In the genomic region with DNA sequence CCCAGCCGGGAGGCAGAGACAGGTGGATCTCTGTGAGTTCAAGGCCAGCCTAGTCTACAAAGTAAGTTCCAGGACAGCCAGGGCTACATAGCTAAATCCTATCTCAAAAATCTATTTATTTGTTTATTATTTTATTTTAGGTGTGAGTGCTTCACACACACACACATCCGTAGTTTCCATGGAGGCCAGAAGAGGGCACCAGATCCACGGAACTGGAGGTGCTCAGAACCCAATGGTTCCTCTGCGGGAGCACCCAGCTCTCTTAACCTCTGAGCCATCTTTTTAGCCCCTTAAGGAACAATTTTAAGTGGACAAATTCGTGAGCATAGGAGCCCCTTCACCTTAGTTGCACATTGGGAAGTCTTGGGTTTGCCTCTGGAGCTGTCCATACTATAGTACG, we compare ENCODE assay signal across 9 mouse cellular contexts. TPM values are rescaled to one million over a fixed set of nuclear protein-coding genes. Genes with fewer than 3 reads are reported as not detected.
A peak's percentile ranks its signal among the peaks of the same experiment; 100 is the strongest.
DNase-seq lines count a peak whose midpoint lies in the region; ATAC-seq and TF ChIP-seq lines count a peak whose summit lies in the region.
"Had no signal": no experiment of that assay in that cellular context is flagged by ENCODE, and none has a peak within 500 bp of the region (broad histone marks: within the 10 kb centered on the region; RNA-seq: fewer than 3 reads in every experiment).

No protein-coding gene starts in this region.

- no peak overlapping the region for H3K4me2 ChIP-seq in intestine, postnatal 0 days (replicated peaks; ENCODE audit: low read depth)
- no peak overlapping the region for H3K4me2 ChIP-seq in intestine, embryonic 16.5 days (ENCODE audit: low read depth, low read length)

- no peaks in the 10 kb centered on the region for H3K27me3 ChIP-seq in intestine, postnatal 0 days (replicated peaks; ENCODE audit: control insufficient read depth, insufficient read depth, low read length)
- no peaks in the 10 kb centered on the region for H3K27me3 ChIP-seq in intestine, embryonic 16.5 days (replicated peaks; ENCODE audit: control insufficient read depth, insufficient read depth, low read length)
- H3K27me3 ChIP-seq in E14TG2a.4 (ENCODE audit: insufficient read depth, low read length) = peaks cover 14% of the 10 kb centered on the region
- H3K27me3 ChIP-seq: limb, embryonic 13.5 days had no signal

- 45% methylated on average over 6 of the region's 6 CpGs for WGBS in intestine, postnatal 0 days
- 41% methylated on average over 6 of the region's 6 CpGs for WGBS in intestine, embryonic 16.5 days

- ATAC-seq in intestine, postnatal 0 days = no peak
- no peak for ATAC-seq in intestine, embryonic 16.5 days
- no peak for ATAC-seq in erythroblast, adult 5-6 weeks (replicated peaks; ENCODE audit: low FRiP score, poor library complexity, severe bottlenecking)

- H3K9me3 ChIP-seq in intestine, postnatal 0 days (ENCODE audit: control insufficient read depth) = no peaks in the 10 kb centered on the region
- no peaks in the 10 kb centered on the region for H3K9me3 ChIP-seq in intestine, embryonic 16.5 days (ENCODE audit: control insufficient read depth, low read length)
- no peaks in the 10 kb centered on the region for H3K9me3 ChIP-seq in E14TG2a.4 (ENCODE audit: low read length)
- H3K9me3 ChIP-seq: limb, embryonic 13.5 days had no signal

- intact Hi-C loops in left cerebral cortex, adult 2 months (cut with DNase I) = no loop called here

- H3K4me3 ChIP-seq in intestine, postnatal 0 days (ENCODE audit: low read depth, low read length) = no peak overlapping the region
- no peak overlapping the region for H3K4me3 ChIP-seq in intestine, embryonic 16.5 days (ENCODE audit: low read length)
- H3K4me3 ChIP-seq in E14TG2a.4 (replicated peaks; ENCODE audit: low read length) = no peak overlapping the region
- H3K4me3 ChIP-seq in left cerebral cortex, adult 2 months = no peak overlapping the region
- H3K4me3 ChIP-seq: limb, embryonic 13.5 days had no signal

- DNase-seq in ZHBTc4 (ENCODE audit: low read depth, low spot score) = peak; percentile 80
- DNase-seq in embryo, embryonic 11.5 days (ENCODE audit: low read depth, low spot score) = peak; percentile 19
- peak; percentile 28 to 37 for DNase-seq in left cerebral cortex, adult 2 months (ENCODE audit: extremely low spot score in 1 of 2, low spot score in 2 of 2)
- DNase-seq in retina, postnatal 1 day = peak; percentile 61

- H3K27ac ChIP-seq in intestine, postnatal 0 days (ENCODE audit: low read depth, low read length) = no peak overlapping the region
- no peak overlapping the region for H3K27ac ChIP-seq in intestine, embryonic 16.5 days (ENCODE audit: low read length)
- H3K27ac ChIP-seq in left cerebral cortex, adult 2 months = no peak overlapping the region
- H3K27ac ChIP-seq: limb, embryonic 13.5 days had no signal

- no peaks in the 10 kb centered on the region for H3K36me3 ChIP-seq in intestine, postnatal 0 days (ENCODE audit: control insufficient read depth, insufficient read depth)
- no peaks in the 10 kb centered on the region for H3K36me3 ChIP-seq in intestine, embryonic 16.5 days (ENCODE audit: control insufficient read depth, insufficient read depth, low read length)
- H3K36me3 ChIP-seq in E14TG2a.4 (ENCODE audit: insufficient read depth, low read length) = no peaks in the 10 kb centered on the region
- H3K36me3 ChIP-seq: limb, embryonic 13.5 days had no signal

- no peaks in the 10 kb centered on the region for H3K4me1 ChIP-seq in intestine, postnatal 0 days (replicated peaks; ENCODE audit: control insufficient read depth, insufficient read depth, low read length)
- no peaks in the 10 kb centered on the region for H3K4me1 ChIP-seq in intestine, embryonic 16.5 days (ENCODE audit: control insufficient read depth, insufficient read depth, low read length)
- H3K4me1 ChIP-seq in E14TG2a.4 (replicated peaks; ENCODE audit: low read depth, low read length) = peaks cover 36% of the 10 kb centered on the region

- H3K9ac ChIP-seq in intestine, postnatal 0 days (ENCODE audit: low read depth, low read length) = no peak overlapping the region
- no peak overlapping the region for H3K9ac ChIP-seq in intestine, embryonic 16.5 days (ENCODE audit: low read depth, low read length)
- H3K9ac ChIP-seq: limb, embryonic 13.5 days had no signal

- peak; percentile 71 for TF ChIP-seq CTCF in intestine, postnatal 0 days (IDR thresholded peaks at IDR 0.05; ENCODE audit: low read depth)
- TF ChIP-seq CTCF in E14TG2a.4 (conservative IDR thresholded peaks at IDR 0.05; ENCODE audit: low read length) = peak; percentile 70
- TF ChIP-seq CTCF in left cerebral cortex, adult 2 months (IDR thresholded peaks at IDR 0.05) = peak; percentile 60

RNA-seq across cellular contexts. Expression of a gene that starts 20.0 kb away (rescaled TPM):
- polyA plus RNA-seq in intestine, postnatal 0 days (2015; fragmentation: Nextera tagmentation; extraction: Ambion mirVana) = 0.09 TPM in 1 of 2 replicates, not detected in the other
- 0.32 and 0.43 TPM in 2 replicates for polyA plus RNA-seq in intestine, embryonic 16.5 days (2015; fragmentation: Nextera tagmentation; extraction: Ambion mirVana)
- under 1 TPM in 1 of 2 experiments, not detected in 1; 0.26 TPM for total RNA-seq in left cerebral cortex, adult 2 months (2021)
- not detected in 2 replicates for total RNA-seq in erythroblast, adult 5-6 weeks (2015; ENCODE audit: low replicate concordance)
- total RNA-seq in erythroblast, adult 5-6 weeks (2017; ENCODE audit: low replicate concordance) = 0.17 TPM in 1 of 2 replicates, not detected in the other

Comparison
In these comparisons a context has a peak if more than half of its experiments do, and no peak if none do; other contexts are left out.
1. DNase-seq: peak in every context shown above with its lines; median percentile 80 in ZHBTc4; 61 in retina, postnatal 1 day; 32 in left cerebral cortex, adult 2 months; 19 in embryo, embryonic 11.5 days.